Mouse (Mus musculus) liver, postnatal 0 days (tissue): ENCODE data around the gene Msl1.

ENCODE experiments used
- CTCF ChIP-seq: sonication (generic); IDR thresholded peaks from 2 replicates; pipeline ENCODE4 v1.5.1; 2016; ENCODE audit warnings: antibody characterized with exemption, low read depth
- EP300 ChIP-seq: IDR thresholded peaks from 2 replicates; pipeline ENCODE4 v1.6.1; 2016; ENCODE audit warnings: antibody characterized with exemption, low read depth, mild to moderate bottlenecking

GRCm38 (mm10) chr11:98839897-98840296 is 44.6 kb downstream of the Msl1 start:
- no peak for TF ChIP-seq CTCF
- no peak for TF ChIP-seq EP300
